Mouse (Mus musculus) spleen, postnatal 14 days (tissue): ENCODE results near the gene Eva1b.
A peak's percentile ranks its signal among the peaks of the same experiment; 100 is the strongest.

Source experiments
- DNase-seq, 2 experiments: peaks; one replicate each; pipeline ENCODE4 v3.0.0; 2021 to 2022; ENCODE audit warnings: low spot score in 2 of 2

Eva1b gene

GRCm38 (mm10) chr4:126147533-126148160 is at the start of gene Eva1b:
Gene Eva1b, plus strand, starts transcription at chr4:126147744.
- DNase-seq, result no peak

GRCm38 (mm10) chr4:126099365-126099764 is 48.2 kb upstream of the Eva1b start:
- DNase-seq, result no peak

GRCm38 (mm10) chr4:126100764-126101163 is 46.8 kb upstream of the Eva1b start:
- DNase-seq, result no peak

- peak in 1 of 2 experiments; percentile 25 for DNase-seq
Observed at GRCm38 (mm10) chr4:126102061-126102841, 45.3 kb upstream of the Eva1b start.

- DNase-seq, result peak; percentile 65 to 67
Observed at GRCm38 (mm10) chr4:126103057-126103581, 44.4 kb upstream of the Eva1b start.

GRCm38 (mm10) chr4:126103590-126104068 is 43.9 kb upstream of the Eva1b start, which contains the start of gene Stk40:
Gene Stk40, plus strand, starts transcription at chr4:126103957.
- peak; percentile 92 for DNase-seq

GRCm38 (mm10) chr4:126104261-126105075 is 43.1 kb upstream of the Eva1b start:
- DNase-seq, result no peak

GRCm38 (mm10) chr4:126105131-126105783 is 42.3 kb upstream of the Eva1b start:
- no peak for DNase-seq

- DNase-seq, result no peak
Observed at GRCm38 (mm10) chr4:126108061-126108740, 39.3 kb upstream of the Eva1b start.

GRCm38 (mm10) chr4:126109613-126110373 is 37.8 kb upstream of the Eva1b start:
- DNase-seq, result no peak

GRCm38 (mm10) chr4:126110374-126111152 is 37.0 kb upstream of the Eva1b start:
- DNase-seq, result peak; percentile 52 to 55

- no peak for DNase-seq
Observed at GRCm38 (mm10) chr4:126111153-126111549, 36.4 kb upstream of the Eva1b start.

GRCm38 (mm10) chr4:126113243-126113642 is 34.3 kb upstream of the Eva1b start:
- DNase-seq, result no peak

- DNase-seq, result peak; percentile 30 to 58
Observed at GRCm38 (mm10) chr4:126113943-126114342, 33.6 kb upstream of the Eva1b start.

GRCm38 (mm10) chr4:126115411-126115810 is 32.1 kb upstream of the Eva1b start:
- no peak for DNase-seq

GRCm38 (mm10) chr4:126115871-126116521 is 31.5 kb upstream of the Eva1b start:
- no peak for DNase-seq

- no peak for DNase-seq
Observed at GRCm38 (mm10) chr4:126117116-126117515, 30.4 kb upstream of the Eva1b start.

GRCm38 (mm10) chr4:126118651-126119050 is 28.9 kb upstream of the Eva1b start:
- DNase-seq, result no peak

- DNase-seq, result no peak
Observed at GRCm38 (mm10) chr4:126119051-126119450, 28.5 kb upstream of the Eva1b start.
